8 mouse cellular contexts compared by ENCODE assay signal in the genomic region with DNA sequence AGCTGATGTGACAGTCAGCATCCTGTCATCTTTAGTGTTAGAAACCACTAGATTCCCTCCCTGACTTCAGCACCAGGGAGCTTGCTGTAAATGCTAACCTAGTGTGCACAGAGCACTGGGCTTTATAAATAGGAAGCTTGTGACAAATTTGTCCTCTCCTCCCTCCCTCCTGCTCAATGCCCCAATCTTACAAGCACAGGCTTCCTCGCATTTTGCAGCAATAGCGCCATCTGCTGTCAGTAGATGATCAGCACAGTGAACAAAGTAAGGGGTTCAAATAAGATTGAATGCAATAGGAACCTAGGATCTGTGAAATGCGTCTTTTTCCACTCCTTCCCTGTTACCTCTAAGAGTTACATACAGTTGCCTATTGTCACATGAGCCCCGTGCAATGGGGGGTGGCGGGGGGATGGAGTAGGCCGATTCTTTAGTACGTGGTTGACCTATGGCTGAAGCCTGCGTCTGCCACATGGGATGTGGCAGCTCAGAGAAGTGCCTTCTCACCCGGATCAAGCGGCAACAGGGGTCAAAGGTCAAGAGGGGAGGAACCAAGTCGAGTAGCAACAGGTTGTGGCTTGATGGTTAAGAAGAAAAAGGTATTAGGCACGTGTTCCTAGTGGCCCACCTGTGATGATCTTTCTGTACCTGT. TPM values are rescaled to one million over a fixed set of nuclear protein-coding genes. Genes with fewer than 3 reads are reported as not detected.
DNase-seq lines count a peak whose midpoint lies in the region; ATAC-seq and TF ChIP-seq lines count a peak whose summit lies in the region.

No protein-coding gene starts in this region.

- ATAC-seq in hindbrain, postnatal 0 days: peak; percentile 73

- 41% methylated on average over 12 of the region's 12 CpGs for WGBS in heart, embryonic 10.5 days
- 36% methylated on average over 12 of the region's 12 CpGs for WGBS in hindbrain, postnatal 0 days

- peak; percentile 96 for TF ChIP-seq CTCF in hindbrain, postnatal 0 days (IDR thresholded peaks at IDR 0.05; ENCODE audit: low read depth)

- H3K4me2 ChIP-seq in hindbrain, postnatal 0 days (ENCODE audit: low read depth, low read length): no peak overlapping the region

- H3K27ac ChIP-seq in heart, embryonic 10.5 days: no peak overlapping the region
- no peak overlapping the region for H3K27ac ChIP-seq in hindbrain, postnatal 0 days

- H3K27me3 ChIP-seq in heart, embryonic 10.5 days (ENCODE audit: insufficient read depth, poor library complexity, severe bottlenecking): 0 out of 2 replicates have a peak, but pooled peaks cover 9% of the 10 kb centered on the region
- no peaks in the 10 kb centered on the region for H3K27me3 ChIP-seq in hindbrain, postnatal 0 days (ENCODE audit: insufficient read depth, low read length)

- H3K36me3 ChIP-seq in heart, embryonic 10.5 days: peaks cover 32% of the 10 kb centered on the region
- peaks cover 41% of the 10 kb centered on the region for H3K36me3 ChIP-seq in hindbrain, postnatal 0 days (ENCODE audit: insufficient read depth, low read length)

- 0 out of 2 replicates have a peak, but pooled peaks cover 5% of the 10 kb centered on the region for H3K4me1 ChIP-seq in heart, embryonic 10.5 days
- H3K4me1 ChIP-seq in hindbrain, postnatal 0 days (ENCODE audit: insufficient read depth, low read length): no peaks in the 10 kb centered on the region

- no peak overlapping the region for H3K9ac ChIP-seq in hindbrain, postnatal 0 days (replicated peaks; ENCODE audit: low read length)

- no peaks in the 10 kb centered on the region for H3K9me3 ChIP-seq in heart, embryonic 10.5 days
- no peaks in the 10 kb centered on the region for H3K9me3 ChIP-seq in hindbrain, postnatal 0 days (ENCODE audit: low read length)

- peak; percentile 95 for DNase-seq in heart, adult 11 months
- no peak for DNase-seq in heart, embryonic 10.5 days (ENCODE audit: low spot score)
- peak; percentile 88 for DNase-seq in cerebellum, adult 9-10 months
- DNase-seq in frontal cortex, postnatal 10 days (ENCODE audit: low spot score in 2 of 2): peak; percentile 77 to 80
- DNase-seq in hindbrain, postnatal 0 days (ENCODE audit: low spot score): peak; percentile 94
- DNase-seq in left cerebral cortex, adult 9 months (ENCODE audit: low spot score in 2 of 2): peak; percentile 75 to 92
- DNase-seq in mesoderm, embryonic 11.5 days (ENCODE audit: low read depth, low spot score): peak; percentile 85
- DNase-seq in right cerebral cortex, postnatal 4 days: peak; percentile 79

- H3K4me3 ChIP-seq in heart, embryonic 10.5 days: no peak overlapping the region
- no peak overlapping the region for H3K4me3 ChIP-seq in hindbrain, postnatal 0 days (ENCODE audit: low read length)

RNA-seq across cellular contexts. Expression of gene Rlbp1, which starts 37.0 kb away (rescaled TPM):
- 0.10 and 0.31 TPM in 2 replicates for polyA plus RNA-seq in heart, embryonic 10.5 days (2016; fragmentation: Nextera tagmentation; extraction: Ambion mirVana)
- 25.3 and 32.3 TPM in 2 replicates for total RNA-seq in hindbrain, postnatal 0 days (2014; rRNA removed)
- polyA plus RNA-seq in hindbrain, postnatal 0 days (2015; fragmentation: Nextera tagmentation; extraction: Ambion mirVana): 21.2 and 21.9 TPM in 2 replicates

RNA-seq across cellular contexts. Expression of gene Fanci, which starts 41.9 kb away (rescaled TPM):
- polyA plus RNA-seq in heart, embryonic 10.5 days (2016; fragmentation: Nextera tagmentation; extraction: Ambion mirVana): 15.8 and 16.1 TPM in 2 replicates
- total RNA-seq in hindbrain, postnatal 0 days (2014; rRNA removed): 2.9 and 3.5 TPM in 2 replicates
- polyA plus RNA-seq in hindbrain, postnatal 0 days (2015; fragmentation: Nextera tagmentation; extraction: Ambion mirVana): 1.9 and 2.4 TPM in 2 replicates

Comparison
In these comparisons a context has a peak if more than half of its experiments do, and no peak if none do; other contexts are left out.
1. RNA of gene Rlbp1, which starts 37.0 kb away (polyA plus RNA-seq): 21.2 to 21.9 TPM in hindbrain, postnatal 0 days; 0.10 to 0.31 TPM in heart, embryonic 10.5 days; every median in the first group is over 10 times any median in the second.